Mouse (Mus musculus): ENCODE results near the gene Vps35l.

DNA sequence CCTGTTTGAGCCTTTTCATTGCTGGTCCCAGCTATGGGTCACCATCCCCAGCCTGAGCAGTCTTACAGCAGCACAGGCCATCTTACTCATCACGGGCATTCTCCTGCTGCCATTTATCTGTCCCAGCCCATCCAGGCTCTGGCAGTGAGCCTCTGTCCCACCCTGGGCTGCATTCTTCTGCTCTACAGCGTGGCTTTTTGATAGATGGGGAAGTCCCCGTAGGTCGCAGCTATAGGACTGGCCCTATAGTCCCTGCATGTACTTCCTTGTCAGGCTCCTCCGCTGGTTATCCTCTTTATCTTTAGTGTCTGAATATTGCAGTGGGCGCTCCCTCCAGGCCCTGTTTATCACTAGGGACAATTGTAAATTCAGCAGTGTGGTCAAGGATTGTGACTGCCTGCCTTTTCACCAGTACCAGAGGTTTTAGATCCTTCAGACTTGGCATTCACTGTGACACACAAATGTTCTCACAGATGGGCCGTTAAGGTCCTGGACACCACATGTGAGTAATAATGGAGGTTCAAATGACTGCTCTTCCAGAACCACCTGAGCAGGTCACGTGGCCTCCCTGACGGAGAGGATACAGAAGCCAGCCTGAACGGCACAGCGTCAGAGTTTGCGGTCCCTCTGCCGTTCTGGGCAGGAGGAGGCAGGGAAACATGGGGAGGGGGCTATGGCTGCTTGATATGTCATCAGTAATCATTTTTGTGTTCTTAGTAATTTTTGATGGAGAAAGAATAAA, 11.0 kb upstream of the Vps35l start:
- TF ChIP-seq GATA1 (IDR thresholded peaks at IDR 0.05; ENCODE audit: borderline replicate concordance, low read length) (no peak), CTCF (IDR thresholded peaks at IDR 0.05; ENCODE audit: low read depth, low read length) (no peak), TAL1 (conservative IDR thresholded peaks at IDR 0.05; ENCODE audit: low read depth, low read length) (no peak)

Data from G1E (cell line).